Mouse (Mus musculus) brain, embryonic 14.5 days (tissue): ENCODE results near the gene Mdm4. TPM values are rescaled to one million over a fixed set of nuclear protein-coding genes. Genes with fewer than 3 reads are reported as not detected.
"Not testable (repeated sequence)": the region's sequence is repeated elsewhere in the genome, so short reads cannot be mapped to it uniquely, and the experiment has no call there.

Experiments used
- DNase-seq: peaks from one replicate; pipeline ENCODE4 v3.0.0-alpha.2; 2011; ENCODE audit warnings: low read depth
- CTCF ChIP-seq: fragments of 200-500 bp; IDR thresholded peaks from 2 replicates; pipeline ENCODE4 v1.5.1; 2012; ENCODE audit warnings: inconsistent platforms, mild to moderate bottlenecking, moderate library complexity, borderline replicate concordance; ENCODE audit not compliant: insufficient read depth, insufficient read length; ENCODE audit errors: extremely low read depth
- POLR2A ChIP-seq: fragments of 200-500 bp; IDR thresholded peaks from 2 replicates; pipeline ENCODE4 v1.6.1; 2012; ENCODE audit warnings: mild to moderate bottlenecking, inconsistent platforms, borderline replicate concordance; ENCODE audit not compliant: poor library complexity, insufficient read depth, insufficient read length, severe bottlenecking; ENCODE audit errors: extremely low read depth
- polyA plus RNA-seq: library from polyadenylated mRNA; depleted of rRNA; stranded (reverse); fragments of >200 nt; gene quantifications from 2 replicates; pipeline ENCODE4 v1.2.3, GENCODE M21; 2012

Gene Mdm4
- polyA plus RNA-seq, 1 experiment, result 113 TPM

GRCm38 (mm10) chr1:133024426-133024825 is 5.9 kb downstream of the Mdm4 start:
- no peak for TF ChIP-seq CTCF
- TF ChIP-seq POLR2A, result no peak
- DNase-seq, result no peak

- not testable (repeated sequence) for DNase-seq
Measured at GRCm38 (mm10) chr1:133023723-133024122, 6.6 kb downstream of the Mdm4 start.

GRCm38 (mm10) chr1:133021971-133022370 is 8.4 kb downstream of the Mdm4 start:
- not testable (repeated sequence) for DNase-seq

GRCm38 (mm10) chr1:133021391-133021790 is 9.0 kb downstream of the Mdm4 start:
- no peak for DNase-seq
- TF ChIP-seq POLR2A (no peak), CTCF (no peak)

GRCm38 (mm10) chr1:133020137-133020894 is 10.0 kb downstream of the Mdm4 start:
- DNase-seq, result no peak
- TF ChIP-seq CTCF (no peak), POLR2A (no peak)

- no peak for TF ChIP-seq POLR2A
- no peak for TF ChIP-seq CTCF
- DNase-seq, result no peak
Measured at GRCm38 (mm10) chr1:133019312-133019711, 11.0 kb downstream of the Mdm4 start.

GRCm38 (mm10) chr1:133018580-133018979 is 11.8 kb downstream of the Mdm4 start:
- TF ChIP-seq POLR2A (no peak), CTCF (no peak)
- no peak for DNase-seq

- no peak for TF ChIP-seq POLR2A
- TF ChIP-seq CTCF, result no peak
- no peak for DNase-seq
Measured at GRCm38 (mm10) chr1:133016775-133017428, 13.5 kb downstream of the Mdm4 start.

- TF ChIP-seq POLR2A (no peak), CTCF (no peak)
Measured at GRCm38 (mm10) chr1:133014196-133014595, 16.2 kb downstream of the Mdm4 start.

GRCm38 (mm10) chr1:133013331-133013730 is 17.0 kb downstream of the Mdm4 start:
- TF ChIP-seq POLR2A, result no peak
- no peak for TF ChIP-seq CTCF
- DNase-seq, result no peak

More at GRCm38 (mm10) chr1:133014196-133014595, 16.2 kb downstream of the Mdm4 start:
- DNase-seq, result no peak

- DNase-seq, result no peak
- TF ChIP-seq CTCF, result no peak
Measured at GRCm38 (mm10) chr1:133011955-133012841, 18.2 kb downstream of the Mdm4 start.

- no peak for DNase-seq
Measured at GRCm38 (mm10) chr1:133006571-133006970, 23.8 kb downstream of the Mdm4 start.

GRCm38 (mm10) chr1:133000347-133000746 is 30.0 kb downstream of the Mdm4 start:
- TF ChIP-seq POLR2A (no peak), CTCF (no peak)
- no peak for DNase-seq

More at GRCm38 (mm10) chr1:133006571-133006970, 23.8 kb downstream of the Mdm4 start:
- TF ChIP-seq CTCF (no peak), POLR2A (no peak)

- DNase-seq, result no peak
- TF ChIP-seq CTCF, result no peak
- TF ChIP-seq POLR2A, result no peak
Measured at GRCm38 (mm10) chr1:132991580-132991979, 38.8 kb downstream of the Mdm4 start.

- TF ChIP-seq POLR2A, result no peak
- TF ChIP-seq CTCF, result no peak
- no peak for DNase-seq
Measured at GRCm38 (mm10) chr1:132990733-132991132, 39.6 kb downstream of the Mdm4 start.

GRCm38 (mm10) chr1:132988556-132989459 is 41.6 kb downstream of the Mdm4 start:
- not testable (repeated sequence) for DNase-seq
